Mouse (Mus musculus) heart, embryonic 13.5 days (tissue): ENCODE data around the gene Zfp239. TPM values are rescaled to one million over a fixed set of nuclear protein-coding genes. Genes with fewer than 3 reads are reported as not detected.
"Not testable (repeated sequence)": the region's sequence is repeated elsewhere in the genome, so short reads cannot be mapped to it uniquely, and the experiment has no call there.

ENCODE experiments used
- ATAC-seq: fragments of 200-750 bp; cut with Nextera tagmentation; 2 replicates; pipeline ENCODE4 v1.8.0; 2017; ENCODE audit warnings: moderate TSS enrichment; ENCODE audit not compliant: insufficient number of reproducible peaks, low FRiP score, low TSS enrichment; ENCODE audit errors: extremely low read depth
- H3K27ac ChIP-seq: fragments of 300-500 bp; sonication (generic); replicated peaks from 2 replicates; pipeline ENCODE4 v1.5.1; 2015; ENCODE audit warnings: moderate library complexity, mild to moderate bottlenecking, inconsistent platforms
- H3K27me3 ChIP-seq: fragments of 300-500 bp; sonication (generic); replicated peaks from 2 replicates; pipeline ENCODE4 v1.6.1; 2015; ENCODE audit warnings: mild to moderate bottlenecking, inconsistent platforms
- H3K36me3 ChIP-seq: fragments of 300-500 bp; sonication (generic); 2 replicates; pipeline ENCODE4 v1.6.1; 2015; ENCODE audit warnings: mild to moderate bottlenecking, inconsistent platforms
- H3K4me1 ChIP-seq: fragments of 300-500 bp; sonication (generic); 2 replicates; pipeline ENCODE4 v1.6.1; 2015; ENCODE audit warnings: inconsistent platforms
- H3K4me2 ChIP-seq: fragments of 300-500 bp; sonication (generic); 2 replicates; pipeline ENCODE4 v1.6.1; 2015; ENCODE audit warnings: inconsistent platforms, mild to moderate bottlenecking, moderate library complexity
- H3K4me3 ChIP-seq: fragments of 300-500 bp; sonication (generic); 2 replicates; pipeline ENCODE4 v1.5.1; 2015; ENCODE audit warnings: moderate library complexity, mild to moderate bottlenecking, inconsistent platforms
- H3K9ac ChIP-seq: fragments of 300-500 bp; sonication (generic); 2 replicates; pipeline ENCODE4 v1.6.1; 2015; ENCODE audit warnings: inconsistent platforms, mild to moderate bottlenecking, moderate library complexity
- H3K9me3 ChIP-seq: fragments of 300-500 bp; sonication (generic); 2 replicates; pipeline ENCODE4 v1.6.1; 2016; ENCODE audit warnings: inconsistent platforms
- WGBS: fragments of 180-500 bp; shearing (Covaris S2); methylation state at CpG from one replicate; pipeline ENCODE4 v1.1.7; 2015; ENCODE audit warnings: mixed read lengths; 5-methylcytosine and 5-hydroxymethylcytosine counted together
- polyA plus RNA-seq: library from polyadenylated mRNA; unstranded; fragments of >200 nt; fragmentation: Nextera tagmentation; extraction: Ambion mirVana; gene quantifications from 2 replicates; pipeline ENCODE4 v1.2.1, GENCODE M21; 2015

Gene Zfp239
- 2.0 and 2.1 TPM in 2 replicates for polyA plus RNA-seq

DNA sequence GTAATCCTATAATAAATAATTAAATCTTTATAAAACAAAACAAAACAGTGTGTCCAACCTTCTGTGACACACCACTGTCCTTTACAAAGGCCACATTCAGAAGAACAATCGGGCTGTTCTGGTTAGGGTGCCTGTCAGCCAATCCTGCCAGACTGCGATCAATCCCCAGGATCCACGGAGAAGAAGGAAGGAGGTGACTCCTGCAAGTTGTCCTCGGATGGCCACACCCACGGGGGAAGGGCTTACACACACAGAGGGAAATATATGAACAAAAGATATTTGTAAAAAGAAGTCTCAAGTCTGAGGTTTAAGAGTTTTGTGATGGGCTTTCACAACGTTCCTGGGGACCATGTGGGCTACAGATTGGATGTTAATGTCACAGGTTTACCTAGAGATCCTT, at the start of gene Zfp239:
Zfp239 (plus strand) TSS at position 253 of the 400 bp plus-strand sequence.
- H3K27me3 ChIP-seq: no peaks in the 10 kb centered on the region
- peak within 1 kb of the TSS; percentile 82 for H3K4me3 ChIP-seq
- H3K4me1 ChIP-seq: peaks cover 7% of the 10 kb centered on the region
- ATAC-seq: no peak
- H3K9ac ChIP-seq: peak within 1 kb of the TSS; percentile 83
- 60% methylated on average over 6 of the region's 6 CpGs for WGBS
- no peaks in the 10 kb centered on the region for H3K9me3 ChIP-seq
- H3K4me2 ChIP-seq: peak within 1 kb of the TSS; percentile 99
- H3K36me3 ChIP-seq: no peaks in the 10 kb centered on the region
- no peak within 1 kb of the TSS for H3K27ac ChIP-seq

DNA sequence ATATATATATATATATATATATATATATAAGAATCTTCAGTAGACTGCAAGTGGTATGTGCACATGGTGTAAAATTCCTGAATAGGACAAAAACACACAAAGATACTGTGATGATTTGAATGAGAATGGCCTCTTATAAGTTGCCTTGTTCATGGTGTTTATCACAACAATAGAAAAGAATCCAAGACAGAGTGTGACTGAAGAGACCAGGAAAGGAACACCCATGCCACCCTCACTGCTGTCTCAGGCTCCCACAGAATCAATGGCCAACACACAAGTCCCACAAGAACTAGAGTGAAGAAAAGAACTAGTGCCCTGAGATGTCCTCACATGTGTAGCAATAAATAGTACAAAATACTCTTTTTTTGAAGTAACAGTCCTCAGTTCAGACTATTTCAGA, 47.2 kb upstream of the Zfp239 start:
- H3K27ac ChIP-seq: no peak overlapping the region
- no peaks in the 10 kb centered on the region for H3K9me3 ChIP-seq
- H3K4me2 ChIP-seq: no peak overlapping the region
- no peak for ATAC-seq
- no peak overlapping the region for H3K4me3 ChIP-seq
- H3K4me1 ChIP-seq: no peaks in the 10 kb centered on the region
- H3K27me3 ChIP-seq: no peaks in the 10 kb centered on the region; the same call in 1 of the 2 replicates
- no peak overlapping the region for H3K9ac ChIP-seq
- H3K36me3 ChIP-seq: no peaks in the 10 kb centered on the region

DNA sequence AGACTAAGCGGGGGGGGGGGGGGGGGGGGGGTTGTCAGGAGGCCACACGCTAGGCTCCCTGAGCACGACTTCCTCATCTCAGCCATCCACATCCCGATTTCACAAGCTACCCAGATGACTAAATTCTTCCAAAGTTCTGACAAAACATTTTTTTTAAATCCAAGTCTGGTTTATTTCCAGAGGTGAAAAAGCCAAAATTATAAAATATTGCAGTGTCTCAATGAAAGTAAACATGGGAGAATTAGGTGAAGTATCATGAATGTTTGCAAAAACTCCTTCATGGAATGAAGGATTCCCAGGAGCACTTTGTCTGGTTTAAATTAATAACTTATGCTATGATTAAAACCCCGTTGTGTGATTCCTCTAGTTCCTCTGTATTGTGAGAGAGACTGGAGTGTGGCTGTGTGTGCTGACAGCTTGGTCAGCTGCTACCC, 44.8 kb upstream of the Zfp239 start:
- Histone ChIP-seq H3K4me3 (no peak overlapping the region), H3K9ac (no peak overlapping the region), H3K27me3 (no peaks in the 10 kb centered on the region; the same call in 1 of the 2 replicates), H3K4me1 (no peaks in the 10 kb centered on the region), H3K36me3 (no peaks in the 10 kb centered on the region), H3K4me2 (no peak overlapping the region), H3K9me3 (no peaks in the 10 kb centered on the region), H3K27ac (no peak overlapping the region)
- 66% methylated on average over 4 of the region's 5 CpGs for WGBS
- no peak for ATAC-seq

DNA sequence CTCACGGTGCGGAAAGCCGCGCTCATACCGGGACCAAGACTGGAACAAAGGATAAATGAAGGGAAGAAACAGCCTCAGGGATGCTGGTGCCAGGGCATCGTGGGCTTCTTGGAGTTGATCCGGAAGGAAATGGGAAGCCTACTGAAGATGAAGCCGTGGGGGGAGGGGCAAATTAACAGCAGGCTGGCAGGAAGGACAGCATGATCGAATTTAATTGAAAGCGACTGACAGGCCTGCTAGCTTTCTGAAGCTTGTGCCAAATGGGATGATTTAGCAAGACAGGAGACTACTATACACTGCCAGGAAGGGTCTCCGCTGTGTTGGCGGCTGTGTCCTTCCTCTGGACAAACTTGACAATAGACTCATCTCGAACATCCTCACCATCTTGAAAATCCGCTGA, 41.6 kb upstream of the Zfp239 start:
- Histone ChIP-seq H3K4me1 (no peaks in the 10 kb centered on the region), H3K9ac (no peak overlapping the region), H3K27ac (no peak overlapping the region), H3K27me3 (peaks cover 17% of the 10 kb centered on the region), H3K9me3 (no peaks in the 10 kb centered on the region), H3K36me3 (no peaks in the 10 kb centered on the region), H3K4me2 (no peak overlapping the region), H3K4me3 (no peak overlapping the region)
- no peak for ATAC-seq
- 88% methylated on average over 14 of the region's 14 CpGs for WGBS

DNA sequence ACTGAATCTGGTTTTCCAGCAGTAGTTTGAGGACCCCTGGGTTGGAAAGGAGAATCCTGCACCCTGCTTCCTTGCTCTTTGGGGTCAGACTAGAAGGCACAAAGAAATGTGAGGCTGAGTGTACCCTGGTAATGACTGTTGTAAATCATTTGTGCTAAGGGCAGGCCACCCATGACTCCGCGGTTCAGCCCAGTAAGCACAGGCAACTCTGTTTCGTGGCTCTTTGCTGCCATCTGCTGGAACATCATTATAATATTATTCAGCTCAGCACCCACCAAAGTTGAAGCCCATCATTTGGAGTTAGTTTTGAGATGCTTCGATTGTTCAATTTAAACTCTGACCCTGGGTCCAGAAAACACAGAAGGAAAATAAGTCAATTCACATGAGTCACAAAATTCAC, 36.5 kb upstream of the Zfp239 start:
- Histone ChIP-seq H3K9me3 (no peaks in the 10 kb centered on the region), H3K4me3 (no peak overlapping the region), H3K9ac (no peak overlapping the region), H3K4me1 (no peaks in the 10 kb centered on the region), H3K36me3 (no peaks in the 10 kb centered on the region), H3K27ac (no peak overlapping the region), H3K27me3 (peaks cover 46% of the 10 kb centered on the region), H3K4me2 (no peak overlapping the region)
- WGBS: 13% methylated on average over 4 of the region's 4 CpGs
- no peak for ATAC-seq

DNA sequence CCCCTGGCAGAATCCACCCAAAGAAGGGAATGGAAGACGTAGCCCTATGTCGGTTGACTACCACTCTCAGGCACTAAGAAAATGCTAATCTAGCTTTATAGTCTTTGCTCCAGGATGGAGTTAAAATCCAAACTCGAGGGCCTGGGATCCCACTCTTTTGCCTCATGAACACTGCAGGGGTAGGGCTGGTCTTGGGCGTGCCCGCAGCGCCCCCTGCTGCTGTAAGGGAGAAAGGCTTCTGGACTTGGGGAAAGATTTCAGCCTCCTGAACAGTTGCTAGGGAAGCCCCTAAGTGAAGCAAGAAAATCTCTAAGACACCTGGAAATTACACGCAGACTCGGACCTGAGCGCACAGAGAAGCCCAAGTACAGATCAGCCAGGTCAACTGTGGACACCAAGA, 33.6 kb upstream of the Zfp239 start:
- 14% methylated on average over 9 of the region's 9 CpGs for WGBS
- Histone ChIP-seq H3K9me3 (no peaks in the 10 kb centered on the region), H3K4me1 (no peaks in the 10 kb centered on the region), H3K9ac (no peak overlapping the region), H3K4me3 (no peak overlapping the region), H3K4me2 (no peak overlapping the region), H3K27ac (no peak overlapping the region), H3K27me3 (peaks cover 46% of the 10 kb centered on the region), H3K36me3 (no peaks in the 10 kb centered on the region)
- no peak for ATAC-seq

DNA sequence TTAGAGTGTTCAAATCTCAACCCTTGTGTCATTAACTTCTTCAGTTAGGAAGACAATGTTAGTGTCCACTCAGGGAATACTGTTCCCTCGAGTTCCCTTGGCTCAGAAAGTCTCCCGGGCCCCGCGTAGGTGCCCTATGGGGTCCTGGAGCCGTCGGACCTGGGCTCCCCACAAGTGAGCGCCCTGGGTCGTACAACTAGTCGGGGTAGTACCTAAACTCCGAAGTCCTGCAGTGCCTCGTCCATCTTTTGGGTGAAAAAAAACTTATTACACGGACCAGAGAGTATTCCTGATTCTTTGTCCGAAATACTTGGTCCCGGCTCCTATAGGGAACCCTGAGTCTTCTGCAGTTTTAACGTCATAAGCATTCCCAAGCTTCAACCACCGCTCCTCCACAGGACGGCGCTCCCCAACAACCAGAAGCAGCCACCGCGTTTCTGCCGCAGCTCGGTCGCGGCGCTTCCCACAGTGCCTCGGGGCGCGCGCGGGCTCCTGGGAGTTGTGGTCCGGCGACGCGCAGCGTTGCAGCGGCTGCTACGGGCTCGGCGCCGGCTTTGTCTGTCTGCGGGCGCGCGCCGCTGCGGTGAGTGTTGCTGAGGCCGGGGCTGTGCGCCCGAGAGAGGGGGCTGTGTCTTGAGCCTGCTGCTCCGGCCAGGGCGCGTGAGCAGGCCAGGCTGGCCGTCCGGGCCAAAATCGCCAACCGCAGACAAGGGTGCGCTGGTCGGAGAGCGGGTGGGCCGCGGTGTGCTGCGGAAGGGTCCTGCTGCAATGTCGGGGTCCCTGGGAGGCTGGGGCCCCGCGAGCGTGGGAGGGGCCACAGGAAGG, 21.0 kb upstream of the Zfp239 start, which contains the start of gene Zfp637:
Zfp637 (plus strand) TSS at position 495 of the 825 bp plus-strand sequence.
- H3K4me1 ChIP-seq: peaks cover 10% of the 10 kb centered on the region
- H3K9me3 ChIP-seq: no peaks in the 10 kb centered on the region
- H3K4me2 ChIP-seq: peak within 1 kb of the TSS; percentile 92
- ATAC-seq: peak; percentile 91
- WGBS: under 1% methylated on average over 66 of the region's 66 CpGs
- peak within 1 kb of the TSS; percentile 95 for H3K4me3 ChIP-seq
- H3K9ac ChIP-seq: peak within 1 kb of the TSS; percentile 98
- H3K36me3 ChIP-seq: peaks cover 32% of the 10 kb centered on the region
- peak within 1 kb of the TSS; percentile 95 for H3K27ac ChIP-seq
- no peaks in the 10 kb centered on the region for H3K27me3 ChIP-seq

DNA sequence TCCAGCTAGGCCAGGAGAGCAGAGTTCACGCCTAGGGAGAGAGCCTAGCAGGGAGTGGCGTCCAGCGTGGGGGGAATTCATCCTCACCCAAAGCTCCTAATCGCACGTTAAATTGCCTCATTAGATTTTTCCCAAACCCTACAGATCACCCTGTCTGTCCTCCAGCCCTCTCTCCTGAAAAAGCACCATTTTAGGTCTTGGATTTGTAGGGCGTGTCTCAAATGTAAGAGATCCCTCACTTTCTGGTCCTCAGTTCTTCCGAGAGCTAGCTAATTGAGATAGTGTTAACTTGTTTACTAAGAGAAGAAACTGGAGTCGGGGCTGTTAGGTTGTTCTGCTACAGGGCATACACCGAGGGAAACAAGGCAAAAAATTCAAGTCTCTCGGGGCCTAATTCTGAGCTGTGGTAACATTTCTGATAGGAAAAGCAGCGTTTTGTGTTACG, 20.4 kb upstream of the Zfp239 start:
- H3K27me3 ChIP-seq: no peaks in the 10 kb centered on the region
- H3K9me3 ChIP-seq: no peaks in the 10 kb centered on the region
- ATAC-seq: no peak; the same call in 1 of the 2 replicates
- peak overlapping the region; percentile 92 for H3K4me2 ChIP-seq
- peak overlapping the region; percentile 95 for H3K4me3 ChIP-seq
- 8% methylated on average over 12 of the region's 12 CpGs for WGBS
- H3K36me3 ChIP-seq: peaks cover 38% of the 10 kb centered on the region
- H3K9ac ChIP-seq: peak overlapping the region; percentile 98
- peaks cover 10% of the 10 kb centered on the region for H3K4me1 ChIP-seq
- H3K27ac ChIP-seq: peak overlapping the region; percentile 95

DNA sequence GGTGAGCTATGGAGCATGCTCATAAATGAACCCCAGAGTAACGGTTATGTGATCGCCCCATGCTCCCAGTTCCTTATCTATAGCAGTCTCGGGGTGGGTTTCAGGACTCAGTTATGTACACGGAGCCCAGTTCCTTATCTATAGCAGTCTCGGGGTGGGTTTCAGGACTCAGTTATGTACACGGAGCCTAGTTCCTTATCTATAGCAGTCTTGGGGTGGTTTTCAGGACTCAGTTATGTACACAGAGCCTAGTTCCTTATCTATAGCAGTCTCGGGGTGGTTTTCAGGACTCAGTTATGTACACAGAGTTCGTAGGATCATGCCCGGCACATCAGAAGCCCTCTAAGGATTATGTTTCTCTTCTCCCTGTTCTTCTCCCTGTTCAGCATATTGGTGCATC, 17.3 kb upstream of the Zfp239 start:
- WGBS: 68% methylated on average over 9 of the region's 9 CpGs
- ATAC-seq: no peak
- H3K9ac ChIP-seq: no peak overlapping the region
- H3K27me3 ChIP-seq: no peaks in the 10 kb centered on the region
- H3K4me2 ChIP-seq: no peak overlapping the region
- H3K27ac ChIP-seq: no peak overlapping the region
- H3K4me3 ChIP-seq: no peak overlapping the region
- H3K4me1 ChIP-seq: peaks cover 10% of the 10 kb centered on the region
- peaks cover 69% of the 10 kb centered on the region for H3K36me3 ChIP-seq
- no peaks in the 10 kb centered on the region for H3K9me3 ChIP-seq

DNA sequence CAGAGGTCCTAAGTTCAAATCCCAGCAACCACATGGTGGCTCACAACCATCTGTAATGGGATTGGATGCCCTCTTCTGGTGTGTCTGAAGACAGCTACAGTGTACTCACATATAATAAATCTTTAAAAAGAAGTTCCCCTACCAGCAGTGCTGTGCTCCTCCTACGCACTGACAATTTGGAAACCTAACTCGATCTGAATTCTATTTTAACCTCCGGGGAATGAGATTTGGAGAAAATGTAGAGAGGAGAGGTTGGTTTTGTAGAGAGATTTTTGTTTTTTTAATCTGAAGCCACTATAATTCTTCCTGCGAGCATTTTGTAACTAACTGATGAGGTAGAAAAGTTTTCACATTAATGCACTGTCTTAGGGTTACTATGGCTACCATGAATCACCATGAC, 15.2 kb upstream of the Zfp239 start:
- not testable (repeated sequence) for H3K9me3 ChIP-seq, H3K27ac ChIP-seq, H3K9ac ChIP-seq, ATAC-seq, H3K27me3 ChIP-seq, H3K4me1 ChIP-seq, H3K4me2 ChIP-seq, H3K4me3 ChIP-seq
- peaks cover 71% of the 10 kb centered on the region for H3K36me3 ChIP-seq
- 88% methylated on average over 4 of the region's 4 CpGs for WGBS

DNA sequence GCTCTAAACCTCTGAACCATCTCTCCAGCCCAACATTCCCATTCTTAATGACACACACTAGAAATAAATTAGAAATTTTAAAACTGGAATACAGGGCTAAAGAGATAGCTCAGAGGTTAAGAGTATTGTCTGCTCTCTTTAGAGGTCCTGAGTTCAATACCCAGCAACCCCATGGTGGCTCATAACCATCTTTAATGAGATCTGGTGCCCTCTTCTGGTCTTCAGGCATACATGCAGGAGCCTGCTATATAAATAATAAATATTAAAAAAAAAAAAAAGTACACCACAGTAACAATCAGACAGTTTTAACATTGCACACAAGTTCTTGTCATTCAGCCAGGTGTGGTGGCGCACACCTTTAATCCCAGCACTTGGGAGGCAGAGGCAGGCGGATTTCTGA, 14.1 kb upstream of the Zfp239 start:
- Histone ChIP-seq H3K9me3 (no peaks in the 10 kb centered on the region), H3K4me1 (no peaks in the 10 kb centered on the region), H3K4me3 (no peak overlapping the region), H3K4me2 (no peak overlapping the region), H3K27ac (no peak overlapping the region), H3K27me3 (no peaks in the 10 kb centered on the region), H3K36me3 (peaks cover 71% of the 10 kb centered on the region), H3K9ac (no peak overlapping the region)
- no peak for ATAC-seq
- WGBS: 85% methylated on average over 2 of the region's 2 CpGs

DNA sequence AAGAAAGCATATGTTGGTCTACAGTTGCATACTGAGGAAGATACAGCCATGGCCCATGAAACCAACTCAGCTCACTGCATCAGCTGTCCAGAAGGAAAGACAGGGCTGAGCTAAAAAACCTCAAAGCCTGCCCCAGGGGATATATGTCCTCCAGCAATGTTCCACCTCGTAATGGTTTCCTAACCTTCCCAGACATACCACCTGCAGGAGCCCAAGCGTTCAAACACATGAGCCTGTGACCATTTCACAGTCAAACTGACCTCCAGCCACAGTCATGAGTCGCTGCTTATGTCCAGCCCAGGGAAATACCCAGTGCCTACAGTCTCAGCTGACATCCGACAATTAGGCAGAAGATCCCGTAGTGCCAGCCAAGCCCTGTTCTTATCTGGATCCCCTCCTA, 13.3 kb upstream of the Zfp239 start:
- Histone ChIP-seq H3K27me3 (no peaks in the 10 kb centered on the region), H3K4me1 (no peaks in the 10 kb centered on the region), H3K4me3 (no peak overlapping the region), H3K27ac (no peak overlapping the region), H3K4me2 (no peak overlapping the region), H3K9me3 (no peaks in the 10 kb centered on the region), H3K9ac (no peak overlapping the region), H3K36me3 (peaks cover 63% of the 10 kb centered on the region)
- 74% methylated on average over 5 of the region's 5 CpGs for WGBS
- ATAC-seq: no peak
